Mouse (Mus musculus) cerebral cortex, adult 2 months (tissue): ENCODE data around the gene Gm16381.

Experiments used
- WGBS: fragments of 180-500 bp; shearing (Covaris S2); methylation state at CpG from one replicate; pipeline ENCODE4 v1.1.7; 2018; 5-methylcytosine and 5-hydroxymethylcytosine counted together

The Gm16381 gene

GRCm38 (mm10) chr12:87644520-87644919 lies at the start of gene Gm16381:
Gene Gm16381 (minus strand): TSS chr12:87644620.
- WGBS: 85% methylated on average over 2 of the region's 2 CpGs

DNA sequence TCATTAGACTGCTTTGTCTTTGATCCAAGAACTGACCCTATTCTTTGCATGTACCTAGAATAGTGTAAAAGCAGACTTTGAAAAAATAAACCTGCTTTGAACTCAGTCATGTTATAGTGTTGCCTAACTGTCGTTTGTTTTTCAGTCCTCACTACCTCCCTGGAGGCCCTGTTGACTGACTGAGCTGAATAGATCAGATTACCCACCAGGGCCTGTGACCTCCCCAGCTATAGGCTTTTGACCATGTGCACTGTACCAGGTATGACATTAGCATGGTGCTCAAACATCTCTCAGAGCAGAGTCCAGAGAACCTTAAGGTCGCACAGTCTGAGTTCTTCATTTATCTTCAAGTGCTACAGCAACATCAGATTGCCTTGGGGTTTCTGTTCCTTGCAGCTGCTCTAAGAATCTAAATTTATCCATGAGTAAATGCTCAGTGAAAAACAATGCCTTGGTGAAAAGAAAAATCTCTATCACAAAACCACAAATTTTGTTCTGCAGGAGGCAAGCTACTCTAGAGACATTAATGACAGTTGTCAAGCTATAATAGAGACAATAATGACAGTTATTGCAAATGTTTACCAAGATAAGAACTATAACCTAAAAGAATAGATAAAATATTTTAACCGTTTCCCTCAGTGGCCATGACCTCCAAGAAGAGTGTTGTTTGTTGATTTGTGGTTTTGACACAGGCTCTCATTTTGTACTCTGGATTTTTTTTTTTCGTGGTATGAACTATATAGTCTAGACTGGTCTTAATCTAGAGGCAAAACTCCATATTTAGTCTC lies 8.7 kb upstream of the Gm16381 start:
- WGBS: 66% methylated on average over 2 of the region's 4 CpGs

DNA sequence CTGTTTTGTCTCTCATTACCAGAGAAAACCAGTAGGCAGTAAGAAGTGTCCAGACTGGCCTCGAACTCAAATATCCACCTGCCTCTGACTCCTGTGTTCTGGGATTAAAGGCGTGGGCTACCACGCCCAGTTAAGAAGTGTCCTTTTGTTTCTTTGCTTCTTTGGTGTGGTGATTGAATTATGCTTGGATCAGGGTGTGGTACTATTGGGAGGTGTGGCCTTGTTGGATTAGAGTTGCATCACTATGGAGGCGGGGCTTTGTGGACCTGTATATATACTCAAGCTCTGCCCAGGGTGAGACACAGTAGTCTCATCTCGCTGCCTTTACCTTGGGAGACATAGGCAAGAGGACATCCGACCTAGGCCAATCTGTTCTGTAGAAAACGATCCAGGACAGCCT lies 25.9 kb downstream of the Gm16381 start, which contains the start of gene Gm4027:
Gene Gm4027, plus strand, starts transcription at position 301 of the 400 bp plus-strand sequence.
- 89% methylated on average over 4 of the region's 7 CpGs for WGBS

DNA sequence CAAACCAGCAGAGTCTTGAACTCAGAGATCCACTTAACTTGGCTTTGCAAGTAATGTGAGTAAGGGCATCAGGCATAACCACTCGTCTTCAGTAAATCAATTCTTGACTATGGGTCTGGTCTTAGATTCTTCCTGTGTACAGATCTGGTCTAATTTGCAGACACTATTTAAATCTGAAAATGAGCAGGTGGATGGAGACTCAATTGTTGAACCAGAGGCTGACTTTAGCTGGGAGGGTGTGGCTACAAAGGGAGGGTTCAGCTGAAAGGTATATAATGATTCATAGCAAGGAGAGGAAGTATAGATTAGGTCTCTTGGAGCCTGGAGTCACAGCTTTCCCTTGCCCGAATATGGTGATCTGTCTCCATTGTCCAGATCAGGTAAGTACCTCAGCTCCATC lies 42.0 kb downstream of the Gm16381 start, which contains the start of gene Oog1:
Gene Oog1, plus strand, starts transcription at position 301 of the 400 bp plus-strand sequence.
- WGBS: 67% methylated on average over 1 of the region's 2 CpGs

DNA sequence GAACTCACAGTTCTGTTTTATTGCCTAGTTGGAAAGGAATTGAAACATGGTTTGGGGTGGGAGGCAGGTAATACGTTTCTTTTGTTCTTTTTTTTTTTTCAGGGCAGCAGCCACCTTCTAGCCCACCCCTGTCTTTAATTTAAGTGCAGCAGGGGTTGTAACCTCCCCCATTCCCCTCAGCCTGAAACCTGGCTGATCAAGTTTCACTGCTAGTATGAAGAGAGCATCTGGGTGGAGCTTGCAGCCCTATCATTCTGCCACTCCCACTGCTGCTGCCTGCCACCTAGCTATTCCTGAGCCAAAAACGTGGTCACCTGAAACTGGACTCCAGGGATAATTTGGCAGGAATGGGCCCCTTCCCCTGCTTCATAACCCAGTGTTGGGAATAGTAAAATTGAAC lies 43.0 kb downstream of the Gm16381 start:
- WGBS: 20% methylated on average over 2 of the region's 2 CpGs
